Mouse (Mus musculus) forebrain, embryonic 12.5 days (tissue): ENCODE measurements at regions not wholly inside any gene's neighbourhood (a gene's known extent, or its start where the extent isn't known, plus 50 kb on each side); places are given as distances from the start of the nearest gene placed in this dataset.
A peak's percentile ranks its signal among the peaks of the same experiment; 100 is the strongest.

Experiments
- ATAC-seq: fragments of 200-750 bp; cut with Nextera tagmentation; 2 replicates; pipeline ENCODE4 v1.8.0; 2017; ENCODE audit warnings: moderate TSS enrichment; ENCODE audit not compliant: low FRiP score
- H3K27ac ChIP-seq: fragments of 300-500 bp; sonication (generic); 2 replicates; pipeline ENCODE4 v1.5.1; 2016; ENCODE audit warnings: mild to moderate bottlenecking
- H3K27me3 ChIP-seq: fragments of 300-500 bp; sonication (generic); 2 replicates; pipeline ENCODE4 v1.6.1; 2016; ENCODE audit warnings: mild to moderate bottlenecking
- H3K36me3 ChIP-seq: fragments of 300-500 bp; sonication (generic); replicated peaks from 2 replicates; pipeline ENCODE4 v1.6.1; 2016; ENCODE audit warnings: mild to moderate bottlenecking
- H3K4me1 ChIP-seq: fragments of 300-500 bp; sonication (generic); 2 replicates; pipeline ENCODE4 v1.6.1; 2016
- H3K4me2 ChIP-seq: fragments of 300-500 bp; sonication (generic); 2 replicates; pipeline ENCODE4 v1.6.1; 2016; ENCODE audit warnings: mild to moderate bottlenecking, moderate library complexity
- H3K4me3 ChIP-seq: fragments of 300-500 bp; sonication (generic); replicated peaks from 2 replicates; pipeline ENCODE4 v1.5.1; 2016; ENCODE audit warnings: mild to moderate bottlenecking
- H3K9ac ChIP-seq: fragments of 300-500 bp; sonication (generic); 2 replicates; pipeline ENCODE4 v1.6.1; 2016; ENCODE audit warnings: mild to moderate bottlenecking
- H3K9me3 ChIP-seq: fragments of 300-500 bp; sonication (generic); 2 replicates; pipeline ENCODE4 v1.6.1; 2016
- WGBS: fragments of 180-500 bp; shearing (Covaris S2); methylation state at CpG from one replicate; pipeline ENCODE4 v1.1.7; 2016; 5-methylcytosine and 5-hydroxymethylcytosine counted together

DNA sequence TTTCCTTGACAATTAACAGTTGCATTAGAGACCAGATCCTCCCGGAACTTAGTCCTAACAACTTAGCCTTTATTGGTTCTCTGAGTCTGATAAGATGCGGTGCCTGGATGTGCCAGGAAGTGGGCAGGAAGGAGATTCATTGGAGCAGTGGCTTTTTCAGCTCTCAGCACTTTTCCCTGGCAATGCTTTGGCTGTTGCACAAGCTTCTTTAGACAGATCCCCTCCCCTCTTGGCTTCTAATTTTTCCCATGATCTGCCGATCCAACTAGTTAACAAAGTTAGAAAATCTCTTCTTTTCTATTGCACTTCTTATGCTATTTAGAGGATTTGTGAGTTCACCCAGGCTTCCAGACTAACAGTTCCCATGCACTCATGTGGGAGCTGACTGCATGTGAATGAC is 211.1 kb upstream of the Xrcc4 start:
- Histone ChIP-seq H3K4me1 (no peaks in the 10 kb centered on the region), H3K9ac (no peak overlapping the region), H3K4me3 (no peak overlapping the region), H3K27ac (no peak overlapping the region), H3K9me3 (no peaks in the 10 kb centered on the region), H3K36me3 (no peaks in the 10 kb centered on the region), H3K27me3 (no peaks in the 10 kb centered on the region; the same call in 1 of the 2 replicates), H3K4me2 (no peak overlapping the region)
- no peak for ATAC-seq
- WGBS = 95% methylated on average over 3 of the region's 3 CpGs

GRCm38 (mm10) chr13:90294648-90295007 is 205.2 kb upstream of the Xrcc4 start:
- H3K27ac ChIP-seq = peak overlapping the region; percentile 60

GRCm38 (mm10) chr13:90293697-90294647 is 204.6 kb upstream of the Xrcc4 start:
- Histone ChIP-seq H3K4me1 (peaks cover 24% of the 10 kb centered on the region), H3K27me3 (no peaks in the 10 kb centered on the region; the same call in 1 of the 2 replicates), H3K27ac (peak overlapping the region; percentile 60), H3K9ac (no peak overlapping the region), H3K36me3 (no peaks in the 10 kb centered on the region), H3K9me3 (no peaks in the 10 kb centered on the region), H3K4me2 (0 out of 2 replicates have a peak overlapping the region, but pooled peaks have one; percentile 6), H3K4me3 (no peak overlapping the region)
- 16% methylated on average over 10 of the region's 10 CpGs for WGBS
- peak; percentile 81 for ATAC-seq

More at GRCm38 (mm10) chr13:90294648-90295007, 205.2 kb upstream of the Xrcc4 start:
- Histone ChIP-seq H3K4me3 (no peak overlapping the region), H3K27me3 (no peaks in the 10 kb centered on the region; the same call in 1 of the 2 replicates), H3K36me3 (no peaks in the 10 kb centered on the region), H3K4me2 (no peak overlapping the region), H3K4me1 (peaks cover 24% of the 10 kb centered on the region), H3K9me3 (no peaks in the 10 kb centered on the region), H3K9ac (no peak overlapping the region)
- 39% methylated on average over 5 of the region's 5 CpGs for WGBS
- peak; percentile 25; the same call in 1 of the 2 replicates for ATAC-seq

GRCm38 (mm10) chr13:90292905-90293304 is 203.5 kb upstream of the Xrcc4 start:
- H3K4me1 ChIP-seq = peaks cover 24% of the 10 kb centered on the region
- no peaks in the 10 kb centered on the region for H3K27me3 ChIP-seq
- H3K9me3 ChIP-seq = no peaks in the 10 kb centered on the region
- H3K36me3 ChIP-seq = no peaks in the 10 kb centered on the region
- no peak overlapping the region for H3K4me3 ChIP-seq
- no peak overlapping the region for H3K4me2 ChIP-seq
- peak; percentile 37; the same call in 1 of the 2 replicates for ATAC-seq
- H3K27ac ChIP-seq = no peak overlapping the region
- H3K9ac ChIP-seq = no peak overlapping the region
- 29% methylated on average over 4 of the region's 4 CpGs for WGBS

GRCm38 (mm10) chr13:90292124-90292523 is 202.7 kb upstream of the Xrcc4 start:
- H3K4me2 ChIP-seq = no peak overlapping the region
- H3K4me3 ChIP-seq = no peak overlapping the region
- no peak overlapping the region for H3K9ac ChIP-seq
- WGBS = 23% methylated on average over 1 of the region's 1 CpGs
- no peaks in the 10 kb centered on the region for H3K36me3 ChIP-seq
- H3K4me1 ChIP-seq = peaks cover 24% of the 10 kb centered on the region
- no peaks in the 10 kb centered on the region for H3K9me3 ChIP-seq
- no peaks in the 10 kb centered on the region for H3K27me3 ChIP-seq
- ATAC-seq = peak; percentile 36; the same call in 1 of the 2 replicates
- H3K27ac ChIP-seq = no peak overlapping the region

GRCm38 (mm10) chr13:90280976-90281375 is 191.6 kb upstream of the Xrcc4 start:
- Histone ChIP-seq H3K9me3 (0 out of 2 replicates have a peak, but pooled peaks cover 3% of the 10 kb centered on the region), H3K4me1 (peaks cover 8% of the 10 kb centered on the region), H3K27me3 (no peaks in the 10 kb centered on the region), H3K27ac (no peak overlapping the region), H3K4me2 (no peak overlapping the region), H3K36me3 (no peaks in the 10 kb centered on the region), H3K4me3 (no peak overlapping the region), H3K9ac (no peak overlapping the region)
- ATAC-seq = no peak

- WGBS = 62% methylated on average over 3 of the region's 3 CpGs
- Histone ChIP-seq H3K4me3 (no peak overlapping the region), H3K27ac (no peak overlapping the region), H3K27me3 (no peaks in the 10 kb centered on the region), H3K9me3 (no peaks in the 10 kb centered on the region), H3K4me1 (peaks cover 8% of the 10 kb centered on the region), H3K4me2 (no peak overlapping the region), H3K36me3 (no peaks in the 10 kb centered on the region), H3K9ac (no peak overlapping the region)
- no peak for ATAC-seq
Measured at GRCm38 (mm10) chr13:90279786-90280382, 190.5 kb upstream of the Xrcc4 start.

GRCm38 (mm10) chr13:90279355-90279754 is 189.9 kb upstream of the Xrcc4 start:
- ATAC-seq = no peak
- Histone ChIP-seq H3K27me3 (no peaks in the 10 kb centered on the region), H3K9ac (no peak overlapping the region), H3K9me3 (no peaks in the 10 kb centered on the region), H3K4me1 (peaks cover 8% of the 10 kb centered on the region), H3K4me3 (no peak overlapping the region), H3K4me2 (no peak overlapping the region), H3K27ac (no peak overlapping the region), H3K36me3 (no peaks in the 10 kb centered on the region)

GRCm38 (mm10) chr13:90259071-90259742 is 169.8 kb upstream of the Xrcc4 start:
- Histone ChIP-seq H3K9ac (no peak overlapping the region), H3K27ac (no peak overlapping the region), H3K36me3 (no peaks in the 10 kb centered on the region), H3K4me1 (no peaks in the 10 kb centered on the region), H3K27me3 (no peaks in the 10 kb centered on the region), H3K4me2 (no peak overlapping the region), H3K4me3 (no peak overlapping the region), H3K9me3 (no peaks in the 10 kb centered on the region)
- ATAC-seq = no peak
- 89% methylated on average over 3 of the region's 3 CpGs for WGBS

GRCm38 (mm10) chr13:90252981-90253380 is 163.6 kb upstream of the Xrcc4 start:
- Histone ChIP-seq H3K4me1 (no peaks in the 10 kb centered on the region), H3K4me3 (no peak overlapping the region), H3K36me3 (no peaks in the 10 kb centered on the region), H3K4me2 (no peak overlapping the region), H3K27ac (no peak overlapping the region), H3K9me3 (no peaks in the 10 kb centered on the region), H3K27me3 (no peaks in the 10 kb centered on the region), H3K9ac (no peak overlapping the region)
- no peak for ATAC-seq
- WGBS = 39% methylated on average over 1 of the region's 1 CpGs

- Histone ChIP-seq H3K27me3 (no peaks in the 10 kb centered on the region), H3K9me3 (no peaks in the 10 kb centered on the region), H3K36me3 (no peaks in the 10 kb centered on the region), H3K4me2 (no peak overlapping the region), H3K4me3 (no peak overlapping the region), H3K4me1 (no peaks in the 10 kb centered on the region), H3K27ac (no peak overlapping the region), H3K9ac (no peak overlapping the region)
- ATAC-seq = no peak
- 73% methylated on average over 6 of the region's 6 CpGs for WGBS
Measured at GRCm38 (mm10) chr13:90245997-90246765, 156.8 kb upstream of the Xrcc4 start.

GRCm38 (mm10) chr13:90238331-90238730 is 148.9 kb upstream of the Xrcc4 start:
- 72% methylated on average over 4 of the region's 4 CpGs for WGBS
- no peak for ATAC-seq

More at GRCm38 (mm10) chr13:90238331-90238730, 148.9 kb upstream of the Xrcc4 start:
- Histone ChIP-seq H3K36me3 (no peaks in the 10 kb centered on the region), H3K9ac (no peak overlapping the region), H3K4me1 (no peaks in the 10 kb centered on the region), H3K4me2 (no peak overlapping the region), H3K9me3 (no peaks in the 10 kb centered on the region), H3K27me3 (no peaks in the 10 kb centered on the region), H3K27ac (no peak overlapping the region), H3K4me3 (no peak overlapping the region)
